Mouse (Mus musculus): ENCODE measurements around the gene Pitpnc1.

- TF ChIP-seq SMC3 (IDR thresholded peaks at IDR 0.05; ENCODE audit: low read depth, low read length) (no peak), RAD21 (IDR thresholded peaks at IDR 0.05; ENCODE audit: low read depth, low read length) (no peak), SIN3A (IDR thresholded peaks at IDR 0.05; ENCODE audit: low read length) (no peak), USF1 (IDR thresholded peaks at IDR 0.05; ENCODE audit: low read depth, low read length) (no peak), POLR2A (IDR thresholded peaks at IDR 0.05; ENCODE audit: low read depth, low read length) (no peak), E2F4 (IDR thresholded peaks at IDR 0.05; ENCODE audit: insufficient replicate concordance, low read depth, low read length) (no peak), CTCF (conservative IDR thresholded peaks at IDR 0.05 in 1 of 2, IDR thresholded peaks at IDR 0.05 in 1 of 2; ENCODE audit: low read depth in 2 of 2, low read length in 2 of 2) (no peak), ZC3H11A (IDR thresholded peaks at IDR 0.05; ENCODE audit: low read depth, low read length) (no peak)
These were observed 9.3 kb upstream of the Pitpnc1 start for GRCm38 (mm10) chr11:107479862-107480203.
